In genomic region chr12:86492822-86493221, GRCm38 (mm10) we compare ENCODE assay signal across 7 mouse cellular contexts.
A peak's percentile ranks its signal among the peaks of the same experiment; 100 is the strongest.
DNase-seq lines count a peak whose midpoint lies in the region; ATAC-seq and TF ChIP-seq lines count a peak whose summit lies in the region.

No protein-coding gene starts in this region.

- H3K4me3 ChIP-seq in kidney, postnatal 0 days (replicated peaks; ENCODE audit: low read depth, low read length): no peak overlapping the region
- H3K4me3 ChIP-seq in embryonic facial prominence, embryonic 14.5 days (ENCODE audit: low read depth, low read length): no peak overlapping the region
- H3K4me3 ChIP-seq in heart, embryonic 16.5 days (ENCODE audit: low read length): peak overlapping the region; percentile 13
- no peak overlapping the region for H3K4me3 ChIP-seq in midbrain, embryonic 16.5 days (ENCODE audit: low read depth, low read length)
- no peak overlapping the region for H3K4me3 ChIP-seq in liver, embryonic 11.5 days (ENCODE audit: low read depth, low read length)

- H3K27ac ChIP-seq in kidney, postnatal 0 days: no peak overlapping the region
- H3K27ac ChIP-seq in embryonic facial prominence, embryonic 14.5 days (replicated peaks; ENCODE audit: low read depth, low read length): peak overlapping the region; percentile 71; the same call in 1 of the 2 replicates
- peak overlapping the region; percentile 30 for H3K27ac ChIP-seq in heart, embryonic 16.5 days (ENCODE audit: low read length)
- H3K27ac ChIP-seq in midbrain, embryonic 16.5 days (ENCODE audit: low read length): no peak overlapping the region
- no peak overlapping the region for H3K27ac ChIP-seq in liver, embryonic 11.5 days (ENCODE audit: low read depth, low read length)

- 22% methylated on average over 9 of the region's 9 CpGs for WGBS in kidney, postnatal 0 days
- WGBS in embryonic facial prominence, embryonic 14.5 days: 11% methylated on average over 9 of the region's 9 CpGs
- WGBS in heart, embryonic 16.5 days: 20% methylated on average over 9 of the region's 9 CpGs
- 16% methylated on average over 9 of the region's 9 CpGs for WGBS in midbrain, embryonic 16.5 days
- WGBS in liver, embryonic 11.5 days: 52% methylated on average over 9 of the region's 9 CpGs

- H3K9me3 ChIP-seq in kidney, postnatal 0 days (replicated peaks; ENCODE audit: low read length): no peaks in the 10 kb centered on the region
- H3K9me3 ChIP-seq in embryonic facial prominence, embryonic 14.5 days (ENCODE audit: control insufficient read depth, low read length): no peaks in the 10 kb centered on the region
- H3K9me3 ChIP-seq in heart, embryonic 16.5 days (replicated peaks; ENCODE audit: control insufficient read depth, low read length): no peaks in the 10 kb centered on the region
- no peaks in the 10 kb centered on the region for H3K9me3 ChIP-seq in midbrain, embryonic 16.5 days (replicated peaks; ENCODE audit: control insufficient read depth, low read length, poor library complexity, severe bottlenecking)
- no peaks in the 10 kb centered on the region for H3K9me3 ChIP-seq in liver, embryonic 11.5 days (ENCODE audit: control insufficient read depth, low read length)

- H3K9ac ChIP-seq in kidney, postnatal 0 days (ENCODE audit: low read depth, low read length): no peak overlapping the region
- H3K9ac ChIP-seq in embryonic facial prominence, embryonic 14.5 days (ENCODE audit: low read depth, low read length): no peak overlapping the region
- no peak overlapping the region for H3K9ac ChIP-seq in heart, embryonic 16.5 days (ENCODE audit: low read length)
- no peak overlapping the region for H3K9ac ChIP-seq in midbrain, embryonic 16.5 days (ENCODE audit: low read depth, low read length)
- no peak overlapping the region for H3K9ac ChIP-seq in liver, embryonic 11.5 days (ENCODE audit: low read depth, low read length)

- H3K4me1 ChIP-seq in kidney, postnatal 0 days (replicated peaks; ENCODE audit: insufficient read depth, low read length): no peaks in the 10 kb centered on the region
- peaks cover 14% of the 10 kb centered on the region for H3K4me1 ChIP-seq in embryonic facial prominence, embryonic 14.5 days (ENCODE audit: control insufficient read depth, insufficient read depth, low read length)
- peaks cover 9% of the 10 kb centered on the region for H3K4me1 ChIP-seq in heart, embryonic 16.5 days (ENCODE audit: control insufficient read depth, insufficient read depth, low read length)
- H3K4me1 ChIP-seq in midbrain, embryonic 16.5 days (ENCODE audit: control insufficient read depth, insufficient read depth, low read length): peaks cover 8% of the 10 kb centered on the region; the same call in 1 of the 2 replicates
- no peaks in the 10 kb centered on the region for H3K4me1 ChIP-seq in liver, embryonic 11.5 days (replicated peaks; ENCODE audit: control insufficient read depth, insufficient read depth, low read length)

- ATAC-seq in kidney, postnatal 0 days (replicated peaks; ENCODE audit: low FRiP score, low read depth): no peak
- peak; percentile 91 for ATAC-seq in embryonic facial prominence, embryonic 14.5 days (ENCODE audit: low read depth)
- peak; percentile 56; the same call in 1 of the 2 replicates for ATAC-seq in heart, embryonic 16.5 days (replicated peaks; ENCODE audit: extremely low read depth, insufficient read depth, low FRiP score)
- ATAC-seq in midbrain, embryonic 16.5 days: no peak
- ATAC-seq in liver, embryonic 11.5 days (replicated peaks; ENCODE audit: low FRiP score): no peak

- no peaks in the 10 kb centered on the region for H3K36me3 ChIP-seq in kidney, postnatal 0 days (ENCODE audit: insufficient read depth, low read length)
- no peaks in the 10 kb centered on the region for H3K36me3 ChIP-seq in embryonic facial prominence, embryonic 14.5 days (ENCODE audit: control insufficient read depth, insufficient read depth, low read length)
- H3K36me3 ChIP-seq in heart, embryonic 16.5 days (ENCODE audit: control insufficient read depth, insufficient read depth): no peaks in the 10 kb centered on the region
- no peaks in the 10 kb centered on the region for H3K36me3 ChIP-seq in midbrain, embryonic 16.5 days (ENCODE audit: control insufficient read depth, insufficient read depth, low read length)
- H3K36me3 ChIP-seq in liver, embryonic 11.5 days (ENCODE audit: control insufficient read depth, insufficient read depth, low read length): no peaks in the 10 kb centered on the region

- H3K27me3 ChIP-seq in kidney, postnatal 0 days (ENCODE audit: insufficient read depth, low read length): no peaks in the 10 kb centered on the region
- no peaks in the 10 kb centered on the region for H3K27me3 ChIP-seq in embryonic facial prominence, embryonic 14.5 days (replicated peaks; ENCODE audit: control insufficient read depth, insufficient read depth, low read length)
- H3K27me3 ChIP-seq in heart, embryonic 16.5 days (ENCODE audit: control insufficient read depth, insufficient read depth, low read length): no peaks in the 10 kb centered on the region
- no peaks in the 10 kb centered on the region for H3K27me3 ChIP-seq in midbrain, embryonic 16.5 days (ENCODE audit: control insufficient read depth, insufficient read depth, low read depth, low read length)
- H3K27me3 ChIP-seq in liver, embryonic 11.5 days (replicated peaks; ENCODE audit: control insufficient read depth, insufficient read depth, low read length): no peaks in the 10 kb centered on the region

- no peak for TF ChIP-seq CTCF in kidney, postnatal 0 days (IDR thresholded peaks at IDR 0.05; ENCODE audit: low read depth)

- peak overlapping the region; percentile 35 for H3K4me2 ChIP-seq in kidney, postnatal 0 days (ENCODE audit: low read length)
- H3K4me2 ChIP-seq in embryonic facial prominence, embryonic 14.5 days (ENCODE audit: low read depth, low read length): peak overlapping the region; percentile 41
- peak overlapping the region; percentile 45 for H3K4me2 ChIP-seq in heart, embryonic 16.5 days (ENCODE audit: low read depth, low read length)
- peak overlapping the region; percentile 7; the same call in 1 of the 2 replicates for H3K4me2 ChIP-seq in midbrain, embryonic 16.5 days (ENCODE audit: low read length)
- no peak overlapping the region for H3K4me2 ChIP-seq in liver, embryonic 11.5 days

- DNase-seq in kidney, postnatal 0 days (ENCODE audit: low spot score): peak; percentile 7
- DNase-seq in kidney, adult 8-10 months: no peak
- peak; percentile 91 for DNase-seq in embryonic facial prominence, embryonic 14.5 days (ENCODE audit: low spot score)
- no peak for DNase-seq in liver, embryonic 11.5 days (ENCODE audit: low spot score)
- DNase-seq in urinary bladder, postnatal 25 days (ENCODE audit: low spot score): no peak

Comparison
In these comparisons a context has a peak if more than half of its experiments do, and no peak if none do; other contexts are left out.
1. DNase-seq: peak in kidney, postnatal 0 days (single experiment) and embryonic facial prominence, embryonic 14.5 days (single experiment); none in kidney, adult 8-10 months (0 of 2), liver, embryonic 11.5 days (single experiment) and urinary bladder, postnatal 25 days (single experiment).
2. ATAC-seq: peak in embryonic facial prominence, embryonic 14.5 days (single experiment) and heart, embryonic 16.5 days (single experiment); none in kidney, postnatal 0 days (single experiment), midbrain, embryonic 16.5 days (single experiment) and liver, embryonic 11.5 days (single experiment).
3. H3K27ac ChIP-seq: peak in embryonic facial prominence, embryonic 14.5 days (single experiment) and heart, embryonic 16.5 days (single experiment); none in kidney, postnatal 0 days (single experiment), midbrain, embryonic 16.5 days (single experiment) and liver, embryonic 11.5 days (single experiment).